Mouse (Mus musculus): Measurements from ENCODE around the gene Hook2.

The Hook2 gene

DNA sequence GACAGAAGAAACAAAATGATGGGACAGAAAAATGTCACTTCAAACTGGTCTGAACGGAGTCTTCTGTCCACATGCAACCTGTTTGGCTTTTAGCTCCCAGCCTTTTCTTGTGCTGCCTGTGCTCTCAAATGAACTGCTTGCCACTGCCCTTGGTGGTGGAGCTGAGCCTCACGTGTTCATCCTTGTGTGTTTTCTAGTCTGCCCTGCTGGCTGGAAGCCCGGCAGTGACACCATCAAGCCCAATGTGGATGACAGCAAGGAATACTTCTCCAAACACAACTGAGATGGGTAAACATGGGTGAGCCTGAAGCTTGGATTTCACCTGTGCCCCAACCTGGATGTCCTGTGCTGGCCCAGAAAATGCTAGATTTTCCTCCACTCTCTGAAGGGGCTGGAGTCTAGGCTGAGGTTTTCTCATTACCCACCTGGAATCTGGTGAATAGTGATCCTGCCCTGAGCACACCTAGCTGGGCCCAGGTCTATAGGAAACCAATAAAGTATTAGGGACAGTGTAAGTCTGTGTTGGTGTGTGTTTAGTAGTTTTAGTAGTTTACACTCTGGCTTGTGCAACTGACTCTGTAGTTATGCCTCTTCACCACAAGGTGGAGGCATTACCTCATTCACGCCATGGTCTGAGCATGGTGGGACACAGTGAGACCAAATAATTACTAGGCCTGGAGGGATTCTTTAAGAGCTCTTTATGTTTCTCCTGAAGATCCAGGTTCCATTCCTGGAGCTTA, 16.4 kb upstream of the Hook2 start:
- DNase-seq = peak in 1 of 2 experiments; percentile 70

DNA sequence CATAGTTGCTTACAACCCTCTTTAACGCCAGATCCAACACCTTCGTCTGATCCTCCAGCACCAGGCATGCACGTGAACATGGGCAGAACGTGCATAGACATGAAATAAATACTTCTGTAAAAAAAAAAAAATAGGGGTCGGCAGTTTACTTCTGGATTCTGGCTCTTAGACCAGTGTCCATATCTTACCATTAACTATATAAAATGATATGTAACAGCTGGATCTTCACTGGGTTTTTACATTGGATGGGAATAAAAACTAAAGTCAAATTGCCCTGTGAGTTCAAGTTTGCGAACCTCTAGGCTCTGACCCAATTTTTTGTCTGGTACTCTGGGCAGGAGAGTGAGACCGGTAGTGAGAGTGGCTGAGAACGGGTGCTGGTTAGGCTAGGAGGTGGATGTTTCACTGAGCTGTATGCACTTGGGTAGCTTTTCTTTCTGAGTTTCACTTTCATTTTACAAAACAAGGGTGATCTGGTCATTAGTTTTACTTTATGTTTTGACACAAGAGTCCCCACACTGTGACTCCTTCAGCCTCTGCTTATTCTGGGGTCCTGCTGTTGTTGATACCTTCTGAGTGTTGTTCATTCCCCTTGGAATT, 15.8 kb upstream of the Hook2 start:
- DNase-seq = no peak

DNA sequence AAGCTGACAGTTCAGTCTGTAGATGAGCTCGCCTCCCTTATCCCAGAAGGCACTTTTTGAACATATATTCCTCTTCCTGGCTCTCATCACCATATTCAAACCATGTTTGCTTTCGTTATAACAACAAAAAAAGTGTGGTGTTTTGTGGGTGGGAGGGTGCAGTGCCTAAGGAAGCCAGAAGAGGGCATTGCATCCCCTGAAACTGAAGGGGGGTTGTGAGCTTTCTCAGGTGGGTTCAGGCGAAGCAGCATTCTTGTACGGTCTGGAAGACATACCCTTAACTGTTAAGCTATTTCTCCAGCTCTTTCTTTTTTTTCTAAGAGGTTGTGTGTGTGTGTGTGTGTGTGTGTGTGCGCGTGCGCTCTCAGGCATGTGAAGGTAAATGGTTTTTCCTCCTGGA, 15.0 kb upstream of the Hook2 start:
- DNase-seq = peak; percentile 65 to 82

DNA sequence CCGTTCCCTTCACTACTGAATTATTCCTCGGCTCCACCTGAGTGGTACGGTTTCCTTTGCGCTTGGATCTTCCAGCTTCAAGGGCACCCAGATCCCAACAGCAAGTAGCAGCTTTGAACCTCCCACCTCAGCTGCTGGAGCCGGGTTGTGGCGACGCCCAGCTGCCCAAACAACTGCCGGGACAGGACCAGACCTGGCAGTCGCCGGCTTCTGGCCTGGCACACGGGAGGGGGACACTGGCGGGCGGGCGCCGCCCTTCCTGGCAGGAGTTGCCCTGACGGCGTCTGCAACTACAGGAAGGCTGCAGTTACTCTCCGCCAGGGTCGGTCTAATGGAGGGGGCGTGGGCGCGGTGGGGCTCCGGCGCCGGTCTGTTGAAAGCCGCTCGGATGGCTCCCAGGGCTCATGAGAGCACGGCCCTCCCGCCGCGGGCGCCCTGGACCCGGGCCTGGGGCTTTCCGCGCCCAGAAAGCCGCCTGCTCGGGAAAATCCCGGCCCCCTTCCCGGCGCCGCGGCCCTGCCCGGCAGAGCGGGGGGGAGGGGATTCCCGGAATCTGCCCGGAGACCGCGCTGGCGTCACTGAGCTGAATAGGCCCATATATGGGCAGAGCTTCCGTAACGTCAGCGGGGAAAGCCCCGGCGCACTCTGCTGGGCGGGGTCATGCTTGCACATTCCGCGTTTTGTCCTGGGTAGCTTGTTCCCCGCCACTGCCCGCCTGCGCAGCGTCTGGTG, 14.2 kb upstream of the Hook2 start:
- DNase-seq = peak; percentile 97

DNA sequence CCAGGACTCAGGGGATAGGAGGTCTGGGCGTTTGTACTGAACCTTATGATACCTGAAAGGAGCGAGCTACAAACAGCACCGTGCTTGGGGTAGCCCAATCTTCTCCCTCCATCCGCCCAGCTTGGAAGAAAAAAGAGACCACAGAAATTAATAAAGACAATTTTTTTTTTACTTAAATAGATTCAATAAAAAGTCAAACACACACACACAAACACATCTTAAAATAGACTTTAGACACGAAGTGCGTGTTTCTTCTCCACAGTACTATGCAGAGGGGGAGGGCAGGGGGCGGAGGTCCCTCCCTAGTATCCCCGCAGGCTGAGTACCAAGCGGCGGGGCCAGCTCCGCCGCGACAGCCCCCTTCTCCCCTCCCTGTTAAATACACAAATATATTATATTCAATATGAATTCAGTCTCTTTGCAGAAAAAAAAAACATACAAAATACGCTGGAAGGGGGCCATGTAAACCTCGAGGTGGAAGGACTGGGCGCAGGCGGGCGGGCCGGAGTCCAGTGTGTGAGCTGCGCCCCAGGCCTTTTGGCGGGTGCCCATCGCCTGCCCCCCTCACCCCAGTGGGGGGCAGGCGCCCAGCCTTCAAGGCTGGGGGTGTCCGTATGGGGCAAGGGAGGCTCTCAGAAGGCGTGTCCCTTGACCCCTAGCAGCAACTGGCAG, 13.5 kb upstream of the Hook2 start:
- DNase-seq = no peak

DNA sequence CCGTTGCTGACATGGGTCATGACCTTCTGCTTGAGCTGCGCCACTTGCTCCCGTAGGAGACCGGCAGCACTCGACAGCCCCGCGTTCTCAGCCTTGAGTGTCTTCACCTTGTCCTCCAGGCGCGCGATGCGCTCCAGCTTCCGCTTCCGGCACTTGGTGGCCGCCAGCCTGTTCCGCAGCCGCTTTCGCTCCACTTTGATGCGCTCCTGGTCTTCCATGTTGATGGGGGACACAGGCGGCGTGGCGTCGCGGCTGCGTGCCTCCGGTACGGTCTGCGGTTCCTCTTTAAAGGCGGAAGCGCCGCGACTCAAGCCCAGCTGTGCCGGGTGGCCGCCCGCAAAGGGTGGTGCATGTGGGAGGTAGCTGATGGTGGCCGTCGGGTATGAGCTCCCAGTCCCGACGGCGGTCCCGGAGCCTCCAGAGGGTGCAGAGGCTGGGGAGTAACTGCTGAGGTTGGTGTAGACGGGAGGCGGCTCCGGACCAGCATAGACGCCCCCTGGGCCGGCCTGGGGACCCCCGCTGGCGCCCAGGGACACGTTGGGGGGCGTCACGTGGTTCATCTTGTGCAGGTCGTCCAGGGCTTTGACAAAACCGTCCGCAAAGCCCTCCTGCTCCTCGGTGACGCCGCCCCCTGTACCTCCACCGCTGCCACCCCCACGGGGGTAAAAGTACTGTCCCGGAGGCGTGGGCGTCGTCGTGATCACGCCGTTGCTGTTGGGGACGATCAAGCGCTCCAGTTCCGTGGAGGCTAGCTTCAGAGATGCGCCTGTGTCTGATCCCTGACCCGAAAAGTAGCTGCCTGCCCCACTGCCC, 12.8 kb upstream of the Hook2 start:
- peak; percentile 61 to 78 for DNase-seq

DNA sequence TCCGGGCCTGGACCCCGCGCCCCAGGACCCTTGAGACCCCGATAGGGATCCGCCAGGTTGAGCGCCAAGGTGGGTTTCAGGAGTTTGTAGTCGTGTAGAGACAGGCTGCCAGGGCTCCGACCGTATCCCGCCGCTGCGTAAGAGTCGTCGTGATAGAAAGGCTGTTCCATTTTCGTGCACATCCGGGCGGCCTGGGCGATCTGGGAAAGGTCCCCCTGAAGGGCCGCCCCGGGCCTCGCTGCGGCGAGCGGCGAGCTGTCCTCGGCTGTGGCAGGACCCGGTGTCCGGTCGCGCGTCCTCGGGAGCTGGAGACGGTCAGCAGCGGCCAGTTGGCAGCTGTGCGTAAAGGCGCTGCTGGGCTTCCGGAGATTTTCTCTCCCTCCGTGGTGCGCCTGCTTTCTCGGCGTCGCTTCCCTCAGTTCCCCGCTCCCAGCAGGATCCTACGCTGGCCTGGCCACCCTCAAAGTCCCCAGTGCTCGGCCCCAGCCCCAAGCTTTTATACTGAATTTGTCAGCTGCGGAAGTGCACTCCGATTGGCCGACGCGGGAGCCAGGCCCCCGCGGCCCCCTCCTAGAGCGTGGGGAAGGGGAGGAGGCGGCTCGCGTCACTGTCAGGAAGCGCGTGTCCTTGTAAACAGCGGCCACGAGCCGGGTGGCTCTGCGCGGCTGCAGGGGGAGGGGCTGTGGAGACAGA, 12.0 kb upstream of the Hook2 start, which contains the start of gene Junb:
Gene Junb (minus strand): TSS at position 471 of the 693 bp plus-strand sequence.
- DNase-seq = peak; percentile 96 to 98

DNA sequence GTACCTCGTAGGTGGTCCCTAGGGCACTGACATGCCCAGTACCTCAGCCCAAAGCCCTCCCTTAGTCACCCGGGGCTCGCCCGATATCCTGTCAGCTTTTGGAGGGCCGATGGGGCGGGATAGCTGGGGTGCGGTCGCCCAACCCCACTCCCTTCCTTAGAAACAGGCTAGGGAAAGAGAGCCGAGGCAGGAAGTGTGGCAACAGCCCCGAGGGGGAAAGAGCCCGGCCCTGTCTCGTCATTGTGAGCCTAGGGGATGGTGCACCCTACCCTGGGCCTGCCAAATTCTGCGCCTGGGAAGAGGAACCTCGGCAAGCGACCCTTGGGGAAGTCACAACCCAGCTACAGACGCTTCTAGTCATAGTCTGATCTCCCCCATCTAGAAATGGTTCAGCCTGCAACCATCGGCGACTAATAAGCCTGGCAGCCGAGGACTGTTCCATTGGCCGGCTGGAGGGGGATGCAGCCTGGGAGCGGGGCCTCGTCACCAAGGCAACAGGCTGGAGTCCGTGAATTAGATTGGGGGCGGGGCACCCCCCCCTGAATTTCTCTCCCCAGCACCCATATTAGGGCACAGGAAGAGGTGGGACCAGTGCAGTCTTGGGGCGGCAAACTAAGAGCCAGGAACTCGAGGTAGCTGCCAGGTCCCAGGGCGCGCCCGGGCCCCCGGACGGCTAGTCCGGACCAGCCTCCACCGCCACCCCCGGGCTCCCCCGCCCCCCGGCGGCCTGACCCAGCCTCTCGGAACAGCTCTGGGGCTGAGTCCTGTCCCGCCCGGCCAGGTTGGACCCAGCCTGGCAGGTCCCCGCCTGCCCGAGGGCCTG, 10.6 kb upstream of the Hook2 start:
- DNase-seq = peak; percentile 96 to 97

DNA sequence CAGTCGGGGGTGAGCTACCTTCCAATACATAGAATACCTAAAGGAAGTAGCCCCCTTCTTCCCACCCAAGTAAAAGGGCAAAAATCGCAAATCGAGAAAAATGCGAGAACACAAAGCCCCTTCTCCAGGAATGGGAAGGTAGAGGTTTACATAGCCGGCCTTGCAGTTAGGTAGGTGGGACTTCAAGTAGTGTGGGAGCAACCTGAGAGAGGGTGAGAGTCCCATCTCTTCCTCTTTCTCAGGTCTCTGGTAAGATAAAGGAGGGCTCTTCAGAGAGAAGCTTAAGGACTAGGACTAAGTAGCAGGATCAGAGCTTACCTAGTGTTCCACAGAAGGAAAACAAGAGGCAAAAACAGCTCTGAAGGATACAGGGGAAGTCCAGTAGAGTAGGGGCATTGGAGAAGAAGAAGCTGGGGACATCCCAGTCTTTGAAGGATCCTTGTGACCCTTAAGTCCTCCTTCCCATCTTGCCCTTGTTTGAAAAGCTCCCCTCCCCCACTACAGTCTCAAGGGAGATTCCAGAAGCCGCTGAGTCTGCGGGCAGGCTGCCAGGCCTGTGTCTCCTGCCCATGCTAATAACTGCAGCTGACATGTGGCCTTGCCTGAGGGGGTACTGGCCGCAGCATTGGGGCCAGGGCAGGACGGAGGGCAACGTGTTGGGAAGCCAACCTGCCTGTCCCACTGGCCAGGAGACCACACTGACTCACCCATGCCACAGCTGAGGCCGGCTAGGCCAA, 9.6 kb upstream of the Hook2 start:
- DNase-seq = peak; percentile 98

DNA sequence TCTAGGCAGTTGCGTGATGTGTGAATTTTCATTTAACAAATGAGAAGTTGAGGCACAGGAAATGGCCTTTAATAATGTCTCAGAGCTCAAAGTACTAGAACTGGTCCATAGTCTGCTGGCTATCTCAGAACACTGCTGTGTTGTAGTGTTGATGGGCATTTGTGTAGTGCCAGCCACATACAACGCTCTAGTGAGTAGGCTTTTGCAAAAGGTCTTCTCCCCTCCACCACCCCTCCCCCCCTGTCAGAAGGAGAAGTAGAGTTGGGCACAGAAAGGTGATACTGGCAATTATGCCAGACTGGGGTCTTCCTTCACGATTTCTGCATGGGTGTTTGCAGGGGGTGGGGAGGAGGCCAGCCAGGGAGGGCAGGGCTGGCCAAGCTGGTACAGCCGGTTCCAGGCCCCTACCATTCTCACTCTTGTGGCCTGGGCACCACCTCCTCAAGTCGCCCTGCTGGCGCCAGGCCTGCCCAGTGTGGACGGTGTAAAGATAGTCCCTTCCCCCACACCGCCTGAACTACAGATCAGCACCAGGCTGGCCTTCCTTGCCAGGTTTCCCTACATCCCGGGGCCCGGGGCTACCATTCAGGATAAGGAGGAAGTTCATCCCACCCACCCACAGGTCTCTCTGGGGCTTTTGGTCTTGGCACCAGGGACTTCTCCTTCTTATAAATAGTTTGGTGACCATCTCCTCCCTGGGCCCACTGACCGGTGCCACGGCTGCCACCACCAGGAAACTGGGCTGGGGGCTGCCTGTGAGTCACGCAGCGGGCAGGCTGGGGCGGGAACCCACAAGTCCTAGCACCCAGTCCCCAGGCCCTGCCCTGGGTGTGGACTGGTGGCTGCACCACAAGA, 8.5 kb upstream of the Hook2 start:
- peak; percentile 66 to 72 for DNase-seq

DNA sequence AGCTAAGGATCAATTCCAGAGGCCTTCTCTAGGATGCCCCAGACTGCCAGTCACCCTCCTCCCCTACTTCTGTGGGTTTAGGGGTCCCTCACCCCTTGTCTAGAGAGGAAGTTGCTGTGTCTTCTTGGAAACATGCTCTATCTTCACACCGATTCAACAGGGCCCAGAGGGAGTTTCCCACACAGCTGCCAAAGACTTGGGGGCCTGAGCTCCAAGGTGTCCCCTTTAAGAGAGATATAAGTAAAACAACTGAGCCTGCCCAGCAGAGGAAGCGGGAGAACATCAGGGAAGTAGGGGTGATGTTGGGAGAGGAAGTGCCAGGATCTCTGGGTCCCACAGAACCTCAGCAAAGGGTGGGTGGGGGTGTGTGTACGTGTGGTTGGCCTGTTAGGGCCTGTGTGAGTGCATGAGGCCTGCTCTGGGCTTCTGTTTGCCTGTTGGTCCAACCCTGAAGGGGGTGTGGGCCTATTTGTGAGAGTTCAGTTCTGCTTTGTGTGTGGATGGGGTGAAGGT, 7.8 kb upstream of the Hook2 start:
- no peak for DNase-seq

DNA sequence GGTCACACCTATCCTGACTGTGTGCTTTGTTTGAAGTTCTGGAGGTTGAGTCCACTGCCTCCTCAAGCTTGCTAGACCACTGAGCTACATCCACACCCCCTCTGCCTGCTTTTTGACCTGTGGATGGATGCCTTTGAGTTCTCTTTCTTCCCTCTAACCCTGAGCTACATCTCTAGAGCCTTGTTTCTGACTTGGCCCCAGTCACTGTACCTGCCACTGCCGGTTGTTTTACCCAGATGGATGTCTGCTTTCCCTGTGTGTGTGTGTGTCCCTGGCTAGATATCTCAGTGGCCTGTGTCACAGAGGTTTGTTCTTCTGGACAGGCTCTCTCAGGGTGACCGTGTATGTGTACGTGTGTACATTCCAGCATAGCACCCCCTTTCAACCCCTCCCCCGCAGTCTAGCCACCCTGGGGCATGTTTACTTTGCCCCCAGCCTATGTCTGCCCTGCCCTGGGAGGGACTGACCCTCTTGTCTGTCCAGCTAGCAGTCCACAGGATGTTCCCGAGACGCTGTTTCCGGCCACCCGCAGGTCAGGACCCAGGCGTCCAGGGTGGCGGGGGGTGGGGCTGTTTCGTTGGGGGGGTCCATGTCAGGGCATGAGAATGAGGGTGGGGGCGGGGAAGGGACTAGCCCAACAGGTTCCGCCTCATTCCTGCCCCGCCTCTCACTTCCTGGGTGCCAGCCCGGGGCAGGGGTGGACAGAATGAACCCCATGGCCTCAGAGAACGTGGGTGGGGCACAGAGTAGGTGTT, 5.9 kb upstream of the Hook2 start:
- peak; percentile 78 to 80 for DNase-seq

DNA sequence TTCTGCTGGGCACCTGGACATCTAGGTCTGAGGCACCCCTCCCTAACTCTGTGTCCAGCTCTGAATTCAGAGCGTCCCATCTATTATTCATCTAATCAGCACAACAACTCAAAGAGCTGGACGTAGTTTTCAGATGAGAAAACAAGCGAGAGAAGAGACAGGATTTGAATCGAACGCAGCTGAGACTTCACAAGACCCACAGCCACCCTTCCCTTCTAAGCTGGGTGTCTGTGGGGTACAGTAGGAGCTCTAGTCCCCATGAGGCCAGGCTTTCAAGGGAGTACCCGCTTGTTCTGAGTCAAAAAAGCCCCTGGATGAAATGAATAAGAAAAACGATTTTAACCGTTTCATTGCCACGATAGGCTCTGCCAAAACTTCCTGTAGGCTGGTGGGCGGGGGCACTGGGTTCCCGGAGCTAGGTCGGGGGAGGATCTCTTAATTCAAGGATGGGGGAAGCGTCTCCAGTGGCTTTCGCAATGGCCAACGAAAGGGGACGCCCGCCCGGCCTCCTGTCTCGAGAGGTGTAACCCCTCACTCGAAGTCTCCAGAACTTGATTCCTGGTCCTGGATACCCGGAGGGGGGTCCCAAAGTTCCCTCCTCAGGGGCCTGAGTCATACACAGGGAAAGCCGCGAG, 5.2 kb upstream of the Hook2 start:
- peak in 1 of 2 experiments; percentile 24 for DNase-seq

DNA sequence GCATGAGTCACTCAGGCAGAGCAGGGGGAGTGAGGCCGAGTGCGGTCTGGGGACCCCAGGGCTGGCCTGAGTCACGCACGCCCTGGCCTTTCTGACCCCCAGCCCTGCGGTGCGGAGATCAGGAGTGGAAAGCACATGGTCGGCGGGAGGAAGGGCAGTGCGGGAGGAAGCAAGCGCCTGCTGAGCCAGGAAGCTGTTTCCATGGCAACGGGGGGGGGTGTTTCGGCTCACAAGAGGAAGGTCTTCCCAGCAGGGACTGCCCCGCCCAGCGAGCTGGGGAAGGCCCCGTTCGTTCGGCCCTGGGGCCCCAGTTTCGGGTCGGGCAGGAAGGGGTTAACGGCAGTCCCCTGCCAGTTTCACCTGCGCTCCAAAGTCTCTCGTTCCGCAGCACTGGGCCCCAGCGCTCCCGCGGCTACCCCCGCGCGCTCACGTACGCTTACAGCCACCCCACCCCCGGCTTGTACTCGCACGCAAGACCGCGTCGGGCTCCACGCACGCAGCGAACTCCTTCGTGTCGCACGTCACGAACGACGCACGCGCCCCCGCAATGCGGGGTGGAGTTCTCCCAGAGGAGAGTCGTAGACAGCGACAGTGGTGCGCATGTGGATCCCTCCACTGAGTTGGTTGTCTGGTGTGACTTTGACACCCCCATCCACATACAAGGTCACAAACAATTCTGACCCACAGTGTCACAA, 4.6 kb upstream of the Hook2 start:
- peak; percentile 96 for DNase-seq

DNA sequence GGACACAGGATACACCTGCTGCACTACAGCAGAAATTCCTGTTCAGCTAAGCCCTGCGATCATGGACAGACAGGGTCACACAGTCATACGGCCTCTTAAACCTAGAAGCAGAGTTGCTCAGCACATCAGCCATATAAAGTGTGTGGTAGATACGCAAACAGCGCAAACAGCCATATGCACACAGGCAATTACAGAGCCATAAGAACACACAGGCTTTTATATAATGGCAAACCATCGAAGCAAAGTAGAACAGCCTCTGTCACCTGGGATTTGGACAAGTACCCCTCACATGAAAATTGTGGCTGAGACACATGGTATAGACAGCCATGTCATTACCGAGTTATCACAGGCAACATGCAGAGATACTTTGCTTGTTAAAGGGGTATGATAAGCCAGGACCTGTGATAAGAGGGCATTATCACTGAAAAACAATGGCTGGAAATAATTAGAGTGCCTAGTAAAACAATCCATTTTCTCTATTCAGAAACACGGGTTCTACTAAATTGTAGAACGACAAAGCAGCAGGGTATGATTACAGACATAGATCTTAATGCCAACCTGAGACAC, 3.9 kb upstream of the Hook2 start:
- no peak for DNase-seq

DNA sequence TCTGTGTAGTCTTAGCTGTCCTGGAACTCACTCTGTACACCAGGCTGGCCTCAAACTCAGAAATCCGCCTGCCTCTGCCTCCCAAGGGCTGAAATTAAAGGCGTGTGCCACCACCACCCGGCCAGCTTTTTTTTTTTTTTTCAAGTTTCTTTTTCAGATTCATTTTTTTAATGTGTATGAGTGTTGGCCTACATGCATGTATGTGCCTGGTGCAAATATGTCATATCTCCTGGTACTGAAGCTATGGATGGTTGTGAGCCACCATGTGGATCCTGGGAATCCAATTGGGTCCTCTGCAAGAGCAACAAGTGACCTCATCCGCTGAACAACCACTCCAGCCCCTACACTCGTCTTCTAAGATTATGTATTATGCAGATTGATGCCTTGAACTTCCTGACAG, 3.0 kb upstream of the Hook2 start:
- no peak for DNase-seq

DNA sequence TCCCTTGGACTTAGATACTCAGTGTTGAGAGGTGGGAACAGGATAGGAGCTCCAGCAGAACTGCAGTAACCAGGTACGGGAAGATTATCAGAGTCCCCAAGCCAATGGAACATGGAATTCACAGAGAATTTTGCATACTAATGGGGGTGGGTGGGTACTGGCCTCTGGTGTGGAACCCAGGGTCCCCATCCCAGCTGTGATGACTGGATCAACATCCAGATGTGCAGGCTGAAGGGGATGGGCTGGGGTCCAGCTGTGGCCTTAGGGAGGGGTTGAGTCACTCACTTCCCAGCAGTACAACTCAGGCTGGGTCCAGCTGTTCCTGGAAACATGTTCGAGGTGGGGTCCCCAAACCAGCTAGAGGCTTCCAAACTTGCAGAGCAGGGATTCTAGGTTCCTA, 2.5 kb upstream of the Hook2 start:
- no peak for DNase-seq
